Mouse (Mus musculus): Measurements from ENCODE around the gene Inpp4b.
"Not testable (repeated sequence)": the region's sequence is repeated elsewhere in the genome, so short reads cannot be mapped to it uniquely, and the experiment has no call there.

The Inpp4b gene

GRCm38 (mm10) chr8:82028896-82029295 is 686.5 kb downstream of the Inpp4b start:
- peak; percentile 19 for DNase-seq

GRCm38 (mm10) chr8:82032035-82032434 is 689.7 kb downstream of the Inpp4b start:
- DNase-seq, result not testable (repeated sequence)

GRCm38 (mm10) chr8:82054030-82054429 is 711.7 kb downstream of the Inpp4b start:
- DNase-seq, result no peak

- DNase-seq, result no peak
These were observed 725.3 kb downstream of the Inpp4b start for GRCm38 (mm10) chr8:82067619-82068018.

- DNase-seq, result no peak
These were observed 736.9 kb downstream of the Inpp4b start for GRCm38 (mm10) chr8:82079267-82079666.

GRCm38 (mm10) chr8:82086631-82087030 is 744.3 kb downstream of the Inpp4b start:
- not testable (repeated sequence) for DNase-seq

- no peak for DNase-seq
These were observed 748.5 kb downstream of the Inpp4b start for GRCm38 (mm10) chr8:82090901-82091300.

GRCm38 (mm10) chr8:82093274-82093673 is 750.9 kb downstream of the Inpp4b start:
- DNase-seq, result no peak

GRCm38 (mm10) chr8:82104560-82104959 is 762.2 kb downstream of the Inpp4b start:
- no peak for DNase-seq

- DNase-seq, result no peak
These were observed 763.8 kb downstream of the Inpp4b start for GRCm38 (mm10) chr8:82106131-82106530.

GRCm38 (mm10) chr8:82150272-82150671 is 807.9 kb downstream of the Inpp4b start:
- DNase-seq, result no peak

GRCm38 (mm10) chr8:82157928-82158327 is 815.6 kb downstream of the Inpp4b start:
- DNase-seq, result no peak

All from cerebellum, adult 9-11 months (tissue).